Mouse (Mus musculus): ENCODE results near the gene Mboat1.

DNA sequence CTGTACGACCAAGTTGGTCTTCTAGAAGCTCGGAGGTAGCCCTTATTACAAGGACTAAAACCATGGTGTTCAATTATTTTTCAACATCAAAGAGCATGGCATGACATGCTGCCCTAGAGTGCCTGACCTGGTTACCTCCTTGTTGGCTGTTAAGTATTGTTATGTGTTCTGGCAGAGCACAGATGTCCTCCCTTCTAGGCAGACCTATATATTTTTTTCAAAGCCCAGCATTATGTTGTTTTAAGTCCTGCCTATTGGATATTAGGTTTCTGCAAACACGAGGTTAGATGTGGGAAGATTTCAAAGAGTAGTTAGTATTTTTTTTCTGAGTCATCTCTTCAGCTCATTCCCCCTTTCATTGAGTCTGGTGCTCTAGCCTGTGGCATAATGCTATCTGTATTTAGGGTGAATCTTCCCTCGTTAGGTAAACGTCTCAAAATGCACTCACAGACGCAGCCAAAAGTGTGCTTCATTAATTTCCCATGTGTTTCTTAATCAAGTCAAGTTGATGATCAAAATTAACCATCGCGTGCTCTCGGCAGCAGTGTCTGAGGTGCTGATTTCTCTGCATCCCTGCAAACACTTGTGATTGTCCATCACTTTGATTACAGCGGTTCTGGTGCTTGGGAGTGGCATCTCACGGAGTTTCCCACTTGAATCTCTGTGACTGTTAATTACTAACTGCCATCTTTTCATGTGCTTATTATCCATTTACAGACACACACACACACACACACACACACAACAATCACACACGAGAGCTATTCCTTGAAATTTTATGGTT is 81.5 kb downstream of the Mboat1 start:
- TF ChIP-seq CTCF (IDR thresholded peaks at IDR 0.05; ENCODE audit: low read depth) (no peak), EP300 (optimal IDR thresholded peaks at IDR 0.05) (no peak)
